Mouse (Mus musculus) heart, embryonic 11.5 days (tissue): ENCODE results near the gene Pim3. TPM values are rescaled to one million over a fixed set of nuclear protein-coding genes. Genes with fewer than 3 reads are reported as not detected.

Experiments used
- ATAC-seq: fragments of 200-750 bp; cut with Nextera tagmentation; replicated peaks from 2 replicates; pipeline ENCODE4 v1.8.0; 2017; ENCODE audit warnings: moderate library complexity; ENCODE audit not compliant: insufficient number of reproducible peaks, low FRiP score, low TSS enrichment
- H3K27ac ChIP-seq: fragments of 300-500 bp; sonication (generic); 2 replicates; pipeline ENCODE4 v1.5.1; 2014; ENCODE audit warnings: mild to moderate bottlenecking, low read depth, low read length
- H3K27me3 ChIP-seq: fragments of 300-500 bp; sonication (generic); 2 replicates; pipeline ENCODE4 v1.6.1; 2014; ENCODE audit warnings: mild to moderate bottlenecking, low read length, mixed read lengths; ENCODE audit not compliant: control insufficient read depth, insufficient read depth
- H3K36me3 ChIP-seq: fragments of 300-500 bp; sonication (generic); 2 replicates; pipeline ENCODE4 v1.6.1; 2014; ENCODE audit warnings: mild to moderate bottlenecking, low read length, moderate library complexity, mixed read lengths; ENCODE audit not compliant: control insufficient read depth, insufficient read depth
- H3K4me1 ChIP-seq: fragments of 300-500 bp; sonication (generic); 2 replicates; pipeline ENCODE4 v1.6.1; 2014; ENCODE audit warnings: low read length; ENCODE audit not compliant: control insufficient read depth, insufficient read depth
- H3K4me2 ChIP-seq: fragments of 300-500 bp; sonication (generic); 2 replicates; pipeline ENCODE4 v1.6.1; 2014; ENCODE audit warnings: mild to moderate bottlenecking, moderate library complexity
- H3K4me3 ChIP-seq: fragments of 300-500 bp; sonication (generic); 2 replicates; pipeline ENCODE4 v1.5.1; 2014; ENCODE audit warnings: low read depth, low read length
- H3K9ac ChIP-seq: fragments of 300-500 bp; sonication (generic); 2 replicates; pipeline ENCODE4 v1.6.1; 2014; ENCODE audit warnings: mild to moderate bottlenecking, low read depth, low read length, moderate library complexity
- H3K9me3 ChIP-seq: fragments of 300-500 bp; sonication (generic); replicated peaks from 2 replicates; pipeline ENCODE4 v1.6.1; 2016; ENCODE audit warnings: low read length; ENCODE audit not compliant: control insufficient read depth
- WGBS: fragments of 180-500 bp; shearing (Covaris S2); extraction: QIAGEN DNeasy Blood & Tissue Kit; methylation state at CpG from one replicate; pipeline ENCODE4 v1.1.7; 2014; ENCODE audit not compliant: insufficient replicate concordance; 5-methylcytosine and 5-hydroxymethylcytosine counted together
- polyA plus RNA-seq: library from polyadenylated mRNA; unstranded; fragments of >200 nt; fragmentation: Nextera tagmentation; extraction: Ambion mirVana; gene quantifications from 2 replicates; pipeline ENCODE4 v1.2.1, GENCODE M21; 2014

The Pim3 gene
- polyA plus RNA-seq, 1 experiment from 2014 or later: 43.7 TPM

GRCm38 (mm10) chr15:88832536-88832935 lies 29.4 kb upstream of the Pim3 start:
- Histone ChIP-seq H3K4me3 (no peak overlapping the region), H3K4me2 (no peak overlapping the region), H3K4me1 (peaks cover 32% of the 10 kb centered on the region), H3K36me3 (no peaks in the 10 kb centered on the region), H3K27me3 (no peaks in the 10 kb centered on the region), H3K27ac (no peak overlapping the region), H3K9me3 (no peaks in the 10 kb centered on the region), H3K9ac (no peak overlapping the region)
- ATAC-seq: no peak
- WGBS: 73% methylated on average over 9 of the region's 9 CpGs

GRCm38 (mm10) chr15:88836031-88836430 lies 26.0 kb upstream of the Pim3 start:
- Histone ChIP-seq H3K4me2 (no peak overlapping the region; the same call in 1 of the 2 replicates), H3K4me3 (no peak overlapping the region), H3K36me3 (no peaks in the 10 kb centered on the region), H3K4me1 (peaks cover 43% of the 10 kb centered on the region), H3K27me3 (no peaks in the 10 kb centered on the region), H3K9me3 (no peaks in the 10 kb centered on the region), H3K9ac (no peak overlapping the region), H3K27ac (no peak overlapping the region)
- WGBS: 76% methylated on average over 6 of the region's 6 CpGs
- ATAC-seq: no peak

- Histone ChIP-seq H3K27ac (no peak overlapping the region), H3K4me3 (peak overlapping the region; percentile 56; the same call in 1 of the 2 replicates), H3K9me3 (no peaks in the 10 kb centered on the region), H3K36me3 (no peaks in the 10 kb centered on the region), H3K4me1 (peaks cover 38% of the 10 kb centered on the region), H3K27me3 (no peaks in the 10 kb centered on the region), H3K9ac (no peak overlapping the region), H3K4me2 (peak overlapping the region; percentile 72)
- WGBS: 63% methylated on average over 5 of the region's 5 CpGs
- ATAC-seq: no peak
Measured at GRCm38 (mm10) chr15:88836571-88836970, 25.4 kb upstream of the Pim3 start.

- WGBS: 2% methylated on average over 39 of the region's 39 CpGs
- H3K9ac ChIP-seq: peak overlapping the region; percentile 73
- peak overlapping the region; percentile 56 for H3K4me3 ChIP-seq
- ATAC-seq: peak; percentile 19
- peak overlapping the region; percentile 72 for H3K27ac ChIP-seq
- H3K27me3 ChIP-seq: no peaks in the 10 kb centered on the region
- H3K36me3 ChIP-seq: no peaks in the 10 kb centered on the region
- H3K4me2 ChIP-seq: peak overlapping the region; percentile 72
- H3K4me1 ChIP-seq: peaks cover 33% of the 10 kb centered on the region
- H3K9me3 ChIP-seq: no peaks in the 10 kb centered on the region
Measured at GRCm38 (mm10) chr15:88837199-88837932, 24.6 kb upstream of the Pim3 start.

- Histone ChIP-seq H3K27me3 (no peaks in the 10 kb centered on the region), H3K9ac (peak overlapping the region; percentile 73), H3K4me2 (peak overlapping the region; percentile 72), H3K27ac (peak overlapping the region; percentile 72), H3K4me1 (peaks cover 30% of the 10 kb centered on the region), H3K4me3 (peak overlapping the region; percentile 56), H3K9me3 (no peaks in the 10 kb centered on the region), H3K36me3 (no peaks in the 10 kb centered on the region)
- under 1% methylated on average over 11 of the region's 11 CpGs for WGBS
- no peak for ATAC-seq
Measured at GRCm38 (mm10) chr15:88837977-88838376, 24.0 kb upstream of the Pim3 start.

GRCm38 (mm10) chr15:88839271-88839670 lies 22.7 kb upstream of the Pim3 start:
- Histone ChIP-seq H3K4me3 (no peak overlapping the region), H3K9ac (peak overlapping the region; percentile 66), H3K27ac (peak overlapping the region; percentile 99), H3K9me3 (no peaks in the 10 kb centered on the region), H3K4me1 (peaks cover 38% of the 10 kb centered on the region), H3K36me3 (no peaks in the 10 kb centered on the region), H3K27me3 (no peaks in the 10 kb centered on the region), H3K4me2 (peak overlapping the region; percentile 50)
- peak; percentile 88 for ATAC-seq
- WGBS: 12% methylated on average over 9 of the region's 9 CpGs

GRCm38 (mm10) chr15:88840126-88840525 lies 21.9 kb upstream of the Pim3 start:
- no peak overlapping the region; the same call in 1 of the 2 replicates for H3K4me2 ChIP-seq

GRCm38 (mm10) chr15:88841160-88841559 lies 20.8 kb upstream of the Pim3 start:
- Histone ChIP-seq H3K36me3 (no peaks in the 10 kb centered on the region), H3K9me3 (no peaks in the 10 kb centered on the region), H3K27ac (no peak overlapping the region), H3K4me1 (peaks cover 37% of the 10 kb centered on the region), H3K27me3 (no peaks in the 10 kb centered on the region), H3K4me3 (no peak overlapping the region), H3K4me2 (no peak overlapping the region), H3K9ac (no peak overlapping the region)
- 83% methylated on average over 2 of the region's 2 CpGs for WGBS
- ATAC-seq: no peak

More at GRCm38 (mm10) chr15:88840126-88840525, 21.9 kb upstream of the Pim3 start:
- no peak for ATAC-seq
- WGBS: 22% methylated on average over 10 of the region's 10 CpGs
- Histone ChIP-seq H3K27ac (peak overlapping the region; percentile 99), H3K9ac (peak overlapping the region; percentile 66; the same call in 1 of the 2 replicates), H3K9me3 (no peaks in the 10 kb centered on the region), H3K36me3 (no peaks in the 10 kb centered on the region), H3K4me1 (peaks cover 38% of the 10 kb centered on the region), H3K27me3 (no peaks in the 10 kb centered on the region), H3K4me3 (no peak overlapping the region)
